In the genomic region with DNA sequence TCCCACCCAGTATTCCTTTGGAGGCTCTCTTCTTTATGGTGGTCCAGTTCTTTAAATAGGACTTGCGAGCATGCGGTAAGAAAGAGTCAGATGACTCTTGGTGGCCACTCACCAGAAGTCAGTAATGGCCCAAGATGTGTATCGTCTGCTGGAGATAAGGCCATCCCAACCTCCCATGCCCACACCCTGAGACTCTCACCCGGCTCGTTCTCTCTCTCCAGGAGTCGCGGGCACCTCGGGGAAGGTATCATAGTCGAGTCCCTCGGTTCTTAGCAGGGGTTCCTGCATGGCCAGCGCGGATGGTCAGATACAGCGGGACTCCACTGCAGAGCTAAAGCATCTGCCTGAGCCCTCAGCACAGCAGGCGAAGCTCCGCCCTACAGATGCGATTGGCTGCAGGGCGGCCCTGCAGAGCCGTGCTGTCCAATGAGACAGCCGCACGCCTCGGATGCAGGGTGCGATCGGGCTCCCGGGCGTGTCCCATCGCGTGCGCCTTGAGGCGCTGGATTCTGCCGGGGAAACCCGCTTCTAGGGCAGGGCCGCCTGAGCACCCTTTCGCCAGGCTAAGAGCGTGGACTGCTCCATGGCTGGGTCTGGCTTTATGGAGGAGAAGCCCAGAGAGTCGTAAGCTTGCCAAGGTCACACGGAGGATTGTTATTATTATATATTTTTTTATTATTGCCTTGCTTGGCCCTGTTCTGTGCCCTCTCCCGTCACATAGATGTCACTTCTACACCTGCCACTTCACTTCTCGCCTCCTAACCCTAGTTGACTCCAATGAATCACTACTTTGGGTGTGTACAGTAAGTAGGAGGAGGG, we compare ENCODE assay signal across 8 mouse cellular contexts. TPM values are rescaled to one million over a fixed set of nuclear protein-coding genes. Genes with fewer than 3 reads are reported as not detected.
DNase-seq lines count a peak whose midpoint lies in the region; ATAC-seq and TF ChIP-seq lines count a peak whose summit lies in the region.

Gene Slc2a6, minus strand, starts transcription at position 381 of the 819 bp plus-strand sequence.

- TF ChIP-seq CTCF in gastrocnemius, adult 2 months (IDR thresholded peaks at IDR 0.05): no peak
- no peak for TF ChIP-seq CTCF in hindbrain, postnatal 0 days (IDR thresholded peaks at IDR 0.05; ENCODE audit: low read depth)

- H3K27ac ChIP-seq in gastrocnemius, adult 2 months: peak within 1 kb of the TSS; percentile 56
- peak within 1 kb of the TSS; percentile 71 for H3K27ac ChIP-seq in hindbrain, postnatal 0 days
- peak within 1 kb of the TSS; percentile 79 for H3K27ac ChIP-seq in macrophage

- DNase-seq in T-cell, adult 2 months (ENCODE audit: low spot score): peak; percentile 83
- peak; percentile 59 to 79 for DNase-seq in cerebellum, postnatal 4 days (ENCODE audit: low spot score in 2 of 2)
- peak; percentile 92 for DNase-seq in gastrocnemius, adult 2 months
- peak; percentile 95 for DNase-seq in hindbrain, postnatal 0 days (ENCODE audit: low spot score)
- DNase-seq in left cerebral cortex, adult 18-20 months (ENCODE audit: low spot score in 2 of 2): peak; percentile 87 to 92
- peak; percentile 77 for DNase-seq in retina, postnatal 7 days (ENCODE audit: low read depth, low spot score)
- DNase-seq in urinary bladder, adult 18-20 months (ENCODE audit: low spot score in 2 of 2): peak; percentile 59 to 84

- peak; percentile 98 for ATAC-seq in hindbrain, postnatal 0 days

- peaks cover 12% of the 10 kb centered on the region for H3K4me1 ChIP-seq in hindbrain, postnatal 0 days (ENCODE audit: insufficient read depth, low read length)

- WGBS in hindbrain, postnatal 0 days: 1% methylated on average over 38 of the region's 38 CpGs
- 3% methylated on average over 38 of the region's 38 CpGs for WGBS in macrophage (ENCODE audit: missing documents)

- H3K4me3 ChIP-seq in gastrocnemius, adult 2 months: peak within 1 kb of the TSS; percentile 65
- peak within 1 kb of the TSS; percentile 34 for H3K4me3 ChIP-seq in hindbrain, postnatal 0 days (ENCODE audit: low read length)
- peak within 1 kb of the TSS; percentile 54 for H3K4me3 ChIP-seq in macrophage (ENCODE audit: inconsistent target)

- no peaks in the 10 kb centered on the region for H3K9me3 ChIP-seq in hindbrain, postnatal 0 days (ENCODE audit: low read length)

- intact Hi-C loops in gastrocnemius, adult 2 months (cut with DNase I): no loop called here

- peak within 1 kb of the TSS; percentile 58 for H3K4me2 ChIP-seq in hindbrain, postnatal 0 days (ENCODE audit: low read depth, low read length)

- H3K27me3 ChIP-seq in hindbrain, postnatal 0 days (ENCODE audit: insufficient read depth, low read length): no peaks in the 10 kb centered on the region

- peak within 1 kb of the TSS; percentile 42 for H3K9ac ChIP-seq in hindbrain, postnatal 0 days (replicated peaks; ENCODE audit: low read length)

- H3K36me3 ChIP-seq in hindbrain, postnatal 0 days (ENCODE audit: insufficient read depth, low read length): no peaks in the 10 kb centered on the region
- peaks cover 11% of the 10 kb centered on the region; the same call in 1 of the 2 replicates for H3K36me3 ChIP-seq in macrophage (ENCODE audit: inconsistent target)

- peaks cover 17% of the 10 kb centered on the region for H3K79me2 ChIP-seq in macrophage (ENCODE audit: inconsistent target)

RNA-seq across cellular contexts. Expression of gene Slc2a6, which starts in this region (rescaled TPM):
- not detected for total RNA-seq in gastrocnemius, adult 2 months (2021)
- 29.2 and 30.9 TPM in 2 replicates for total RNA-seq in hindbrain, postnatal 0 days (2014; rRNA removed)
- 16.7 and 19.2 TPM in 2 replicates for polyA plus RNA-seq in hindbrain, postnatal 0 days (2015; fragmentation: Nextera tagmentation; extraction: Ambion mirVana)
- 10 to 100 TPM; 21.5 to 27.5 TPM for total RNA-seq in left cerebral cortex, adult 18-20 months (2021)
- total RNA-seq in macrophage (2018; cell fraction: chromatin; rRNA removed): 100 to 1,000 TPM in 18 of 26 experiments, 10 to 100 TPM in 8; 10.9 to 802 (median 358) TPM
- 100 to 1,000 TPM in 15 of 26 experiments, 10 to 100 TPM in 9, 1 to 10 TPM in 2; 8.0 to 364 (median 152) TPM for total RNA-seq in macrophage (2018; cell fraction: cytosol; rRNA removed)
- total RNA-seq in macrophage (2018; cell fraction: nucleus; rRNA removed): 1,000 to 10,000 TPM in 1 of 26 experiments, 100 to 1,000 TPM in 20, 10 to 100 TPM in 5; 11.4 to 1,003 (median 403) TPM
- 2.9 to 43.2 TPM (median 3.8 TPM) in 3 replicates for polyA plus RNA-seq in macrophage (2018)

Comparison
In these comparisons a context has a peak if more than half of its experiments do, and no peak if none do; other contexts are left out.
1. Peak in every context shown above with its lines: DNase-seq, ATAC-seq, H3K4me3 ChIP-seq and H3K27ac ChIP-seq.
2. RNA of gene Slc2a6 (total RNA-seq): 29.2 to 30.9 TPM in hindbrain, postnatal 0 days and 21.5 to 27.5 TPM in left cerebral cortex, adult 18-20 months; not detected in gastrocnemius, adult 2 months; every median in the first group is over 10 times any median in the second.
3. Peak in DNase-seq, H3K4me3 ChIP-seq and H3K27ac ChIP-seq in gastrocnemius, adult 2 months; RNA of the gene not detected or under 1 TPM.